Comparison of ENCODE assay signal across 30 mouse cellular contexts in the genomic region with DNA sequence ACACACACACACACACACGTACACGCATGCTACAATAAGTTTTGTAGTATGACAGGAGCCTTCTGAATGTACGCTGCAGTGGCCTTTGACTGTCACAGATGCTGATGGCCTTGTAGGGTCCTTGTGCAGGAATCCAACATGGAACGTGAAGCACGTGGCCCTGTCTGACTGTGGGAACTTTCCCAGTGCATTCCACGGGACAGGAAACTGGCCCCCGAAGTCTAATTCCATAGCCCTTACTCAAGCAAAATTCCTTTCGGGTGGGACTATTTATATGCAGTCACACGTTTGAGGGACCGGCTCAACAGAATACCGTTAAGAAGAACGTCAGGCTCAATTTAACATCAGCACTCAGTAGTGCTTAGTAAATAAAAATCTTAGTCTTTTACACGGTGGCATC.
DNase-seq lines count a peak whose midpoint lies in the region; ATAC-seq and TF ChIP-seq lines count a peak whose summit lies in the region.
"Had no signal": no experiment of that assay in that cellular context is flagged by ENCODE, and none has a peak within 500 bp of the region (broad histone marks: within the 10 kb centered on the region; RNA-seq: fewer than 3 reads in every experiment).

No protein-coding gene starts in this region.

- TF ChIP-seq EP300 in heart, postnatal 0 days (IDR thresholded peaks at IDR 0.05; ENCODE audit: low read depth), result peak; percentile 50; the same call in 1 of the 2 replicates

- no peak overlapping the region for H3K9ac ChIP-seq in heart, embryonic 12.5 days
- no peak overlapping the region for H3K9ac ChIP-seq in kidney, embryonic 15.5 days
- H3K9ac ChIP-seq in heart, postnatal 0 days (replicated peaks; ENCODE audit: low read depth, low read length), result no peak overlapping the region
- H3K9ac ChIP-seq: embryonic facial prominence, embryonic 13.5 days; forebrain, postnatal 0 days; hindbrain, embryonic 15.5 days; limb, embryonic 13.5 days; liver, embryonic 12.5 days; liver, postnatal 0 days had no signal

- 58% methylated on average over 13 of the region's 13 CpGs for WGBS in heart, embryonic 12.5 days
- 74% methylated on average over 13 of the region's 13 CpGs for WGBS in kidney, embryonic 15.5 days
- WGBS in heart, postnatal 0 days, result 38% methylated on average over 13 of the region's 13 CpGs

- no peak overlapping the region for H3K4me3 ChIP-seq in heart, embryonic 12.5 days
- H3K4me3 ChIP-seq in kidney, embryonic 15.5 days (replicated peaks), result no peak overlapping the region
- no peak overlapping the region for H3K4me3 ChIP-seq in heart, postnatal 0 days (ENCODE audit: low read depth, low read length)
- H3K4me3 ChIP-seq: embryonic facial prominence, embryonic 13.5 days; forebrain, embryonic 10.5 days; hindbrain, embryonic 10.5 days; hindbrain, embryonic 15.5 days; left cerebral cortex, adult 2 months; limb, embryonic 13.5 days; liver, embryonic 12.5 days had no signal

- DNase-seq in heart, adult 18-20 months, result no peak
- peak; percentile 48 for DNase-seq in kidney, adult 11 months
- peak; percentile 66 for DNase-seq in heart, postnatal 0 days (ENCODE audit: low spot score)
- peak; percentile 48 for DNase-seq in kidney, postnatal 10 days
- no peak for DNase-seq in right cerebral cortex, postnatal 14 days
- no peak for DNase-seq in adrenal gland, adult (ENCODE audit: inconsistent age in 2 of 2, low spot score in 1 of 2)
- DNase-seq: adrenal gland, adult 2 months; adrenal gland, postnatal 36 days; cerebellum, adult 18-20 months; forebrain, postnatal 0 days; liver, postnatal 0 days; lung, postnatal 36 days; right cerebral cortex, adult 18-20 months; right cerebral cortex, postnatal 4 days; thymus, adult 18-20 months; thymus, postnatal 25 days had no signal

- no peaks in the 10 kb centered on the region; the same call in 1 of the 2 replicates for H3K36me3 ChIP-seq in heart, embryonic 12.5 days
- no peaks in the 10 kb centered on the region for H3K36me3 ChIP-seq in kidney, embryonic 15.5 days
- no peaks in the 10 kb centered on the region for H3K36me3 ChIP-seq in heart, postnatal 0 days (replicated peaks; ENCODE audit: control insufficient read depth, insufficient read depth, low read length)
- H3K36me3 ChIP-seq: embryonic facial prominence, embryonic 13.5 days; forebrain, embryonic 10.5 days; hindbrain, embryonic 10.5 days; hindbrain, embryonic 15.5 days; limb, embryonic 13.5 days; liver, embryonic 12.5 days had no signal

- no peak overlapping the region for H3K27ac ChIP-seq in heart, embryonic 12.5 days (ENCODE audit: poor library complexity, severe bottlenecking)
- no peak overlapping the region for H3K27ac ChIP-seq in kidney, embryonic 15.5 days
- H3K27ac ChIP-seq in heart, postnatal 0 days (ENCODE audit: low read depth), result peak overlapping the region; percentile 49; the same call in 1 of the 2 replicates
- H3K27ac ChIP-seq: embryonic facial prominence, embryonic 13.5 days; forebrain, embryonic 10.5 days; hindbrain, embryonic 10.5 days; hindbrain, embryonic 15.5 days; kidney, postnatal 0 days; left cerebral cortex, adult 2 months; limb, embryonic 13.5 days; liver, embryonic 12.5 days; stomach, postnatal 0 days had no signal

- peaks cover 22% of the 10 kb centered on the region for H3K4me1 ChIP-seq in heart, embryonic 12.5 days (replicated peaks)
- H3K4me1 ChIP-seq in kidney, embryonic 15.5 days, result no peaks in the 10 kb centered on the region
- H3K4me1 ChIP-seq in heart, postnatal 0 days (ENCODE audit: control insufficient read depth, insufficient read depth), result no peaks in the 10 kb centered on the region
- H3K4me1 ChIP-seq: embryonic facial prominence, embryonic 13.5 days; forebrain, embryonic 10.5 days; hindbrain, embryonic 10.5 days; hindbrain, embryonic 15.5 days; liver, embryonic 12.5 days had no signal

- H3K27me3 ChIP-seq in heart, embryonic 12.5 days (replicated peaks), result no peaks in the 10 kb centered on the region
- H3K27me3 ChIP-seq in kidney, embryonic 15.5 days, result no peaks in the 10 kb centered on the region
- no peaks in the 10 kb centered on the region for H3K27me3 ChIP-seq in heart, postnatal 0 days (ENCODE audit: control insufficient read depth, insufficient read depth, low read length)
- H3K27me3 ChIP-seq: embryonic facial prominence, embryonic 13.5 days; hindbrain, embryonic 15.5 days; liver, embryonic 12.5 days had no signal

- H3K9me3 ChIP-seq in heart, embryonic 12.5 days (replicated peaks), result no peaks in the 10 kb centered on the region
- no peaks in the 10 kb centered on the region for H3K9me3 ChIP-seq in kidney, embryonic 15.5 days (replicated peaks)
- H3K9me3 ChIP-seq in heart, postnatal 0 days (replicated peaks; ENCODE audit: control insufficient read depth, low read length), result no peaks in the 10 kb centered on the region
- H3K9me3 ChIP-seq: embryonic facial prominence, embryonic 13.5 days; forebrain, embryonic 10.5 days; hindbrain, embryonic 10.5 days; hindbrain, embryonic 15.5 days; limb, embryonic 13.5 days; liver, embryonic 12.5 days had no signal

- no peak overlapping the region for H3K4me2 ChIP-seq in heart, embryonic 12.5 days
- H3K4me2 ChIP-seq in kidney, embryonic 15.5 days, result no peak overlapping the region
- no peak overlapping the region for H3K4me2 ChIP-seq in heart, postnatal 0 days (ENCODE audit: low read depth, low read length)
- H3K4me2 ChIP-seq: embryonic facial prominence, embryonic 13.5 days; hindbrain, embryonic 15.5 days; limb, embryonic 13.5 days; liver, embryonic 12.5 days; midbrain, embryonic 11.5 days had no signal

- no peak for TF ChIP-seq CTCF in heart, postnatal 0 days (IDR thresholded peaks at IDR 0.05; ENCODE audit: low read depth)

- ATAC-seq in heart, embryonic 12.5 days (ENCODE audit: insufficient number of reproducible peaks, low FRiP score), result peak; percentile 43; the same call in 1 of the 2 replicates
- no peak for ATAC-seq in kidney, embryonic 15.5 days (replicated peaks; ENCODE audit: low FRiP score)
- peak; percentile 91 for ATAC-seq in heart, postnatal 0 days (ENCODE audit: insufficient read depth, low read depth)
- ATAC-seq: forebrain, postnatal 0 days; inflammation-experienced regulatory T-cells, adult 6 months; liver, embryonic 12.5 days; liver, postnatal 0 days; midbrain, embryonic 16.5 days had no signal

Comparison
In these comparisons a context has a peak if more than half of its experiments do, and no peak if none do; other contexts are left out.
1. DNase-seq: peak in kidney, adult 11 months (single experiment), heart, postnatal 0 days (single experiment) and kidney, postnatal 10 days (single experiment); none in heart, adult 18-20 months (0 of 2), right cerebral cortex, postnatal 14 days (single experiment) and adrenal gland, adult (0 of 2).